Mouse (Mus musculus) E14TG2a.4 (cell line): Measurements from ENCODE around the gene Gm20388.

Experiments used
- CTCF ChIP-seq: conservative IDR thresholded peaks from 2 replicates; pipeline ENCODE4 v1.5.1; 2014; ENCODE audit warnings: low read length
- POU5F1 ChIP-seq: IDR thresholded peaks from 2 replicates; pipeline ENCODE4 v1.6.1; 2014; ENCODE audit warnings: low read length, borderline replicate concordance

DNA sequence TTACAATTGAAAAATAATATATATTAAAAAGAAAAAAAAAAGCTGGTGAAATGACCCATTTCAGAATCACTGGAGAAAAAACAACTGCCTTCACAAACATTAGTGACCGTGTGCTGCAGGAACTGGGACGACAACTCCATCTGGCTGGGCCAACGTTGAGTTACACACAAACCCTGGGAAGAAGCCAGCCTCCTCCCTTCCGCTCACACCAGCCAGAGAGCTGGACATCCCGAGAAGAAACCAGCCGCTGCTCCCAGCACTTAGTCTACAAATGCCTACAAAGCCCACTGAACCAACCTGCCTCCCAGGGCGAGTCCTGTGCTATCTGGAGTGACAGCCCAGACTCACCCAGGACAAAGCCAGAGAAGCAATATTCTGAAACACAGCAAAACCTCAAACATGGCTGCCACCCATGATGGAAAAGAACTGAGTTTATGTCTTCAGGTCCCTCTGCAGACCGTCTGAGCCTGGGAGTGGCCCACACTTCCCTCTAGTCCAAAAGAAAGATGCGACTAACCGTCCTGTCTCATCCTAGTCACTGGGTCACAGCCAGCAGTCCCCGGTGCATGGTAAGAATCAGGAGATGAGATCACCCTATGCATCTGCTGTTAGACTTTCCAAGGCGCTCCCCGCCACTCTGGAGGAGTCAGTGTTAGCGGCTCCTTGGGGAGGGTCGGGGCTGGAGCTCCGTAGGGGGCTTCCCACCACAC, 1651.2 kb downstream of the Gm20388 start:
- TF ChIP-seq CTCF (no peak), POU5F1 (no peak)
